Mouse (Mus musculus): ENCODE results near the gene Gm45062.

GRCm38 (mm10) chr6:8408332-8408731 lies 149.1 kb downstream of the Gm45062 start:
- TF ChIP-seq GATA1 (IDR thresholded peaks at IDR 0.05; ENCODE audit: low read length) (no peak), TAL1 (IDR thresholded peaks at IDR 0.05; ENCODE audit: low read length) (no peak)

Measured in erythroblast, embryonic 14.5 days (primary cell).